Mouse (Mus musculus): ENCODE data around the gene Gm38394. TPM values are rescaled to one million over a fixed set of nuclear protein-coding genes. Genes with fewer than 3 reads are reported as not detected.

The Gm38394 gene
- polyA plus RNA-seq, 1 experiment, result 2.6 TPM

- Histone ChIP-seq H3K79me2 (ENCODE audit: control insufficient read depth, insufficient read depth) (peaks cover 29% of the 10 kb centered on the region), H3K4me2 (ENCODE audit: low read depth) (peak within 1 kb of the TSS; percentile 69), H3K36me3 (ENCODE audit: control insufficient read depth, insufficient read depth) (peaks cover 35% of the 10 kb centered on the region), H3ac (ENCODE audit: control insufficient read depth, insufficient read length) (peak within 1 kb of the TSS; percentile 44), H3K4me3 (peak within 1 kb of the TSS; percentile 65), H3K27me3 (ENCODE audit: control insufficient read depth, insufficient read depth, insufficient read length) (no peaks in the 10 kb centered on the region)
- TF ChIP-seq REST (IDR thresholded peaks at IDR 0.05; ENCODE audit: insufficient read depth, insufficient read length) (no peak), CEBPB (IDR thresholded peaks at IDR 0.05; ENCODE audit: insufficient read depth, poor library complexity, severe bottlenecking) (no peak), TCF3 (IDR thresholded peaks at IDR 0.05; ENCODE audit: insufficient read length, low read depth) (no peak), E2F4 (IDR thresholded peaks at IDR 0.05; ENCODE audit: insufficient read depth) (peak; percentile 74), POLR2AphosphoS2 (IDR thresholded peaks at IDR 0.05; ENCODE audit: insufficient read length, low read depth) (peak; percentile 83), USF1 (IDR thresholded peaks at IDR 0.05; ENCODE audit: low read depth) (no peak), MAX (IDR thresholded peaks at IDR 0.05; ENCODE audit: low read depth) (no peak), MYOG (IDR thresholded peaks at IDR 0.05; ENCODE audit: control insufficient read depth in 1 of 3, insufficient read depth in 1 of 3, insufficient read length in 2 of 3, low read depth in 2 of 3) (peak in 1 of 3 experiments; percentile 31), TCF12 (IDR thresholded peaks at IDR 0.05; ENCODE audit: insufficient read depth, poor library complexity, severe bottlenecking) (no peak), SRF (IDR thresholded peaks at IDR 0.05; ENCODE audit: control insufficient read depth, insufficient read length, low read depth) (no peak), MYOD1 (IDR thresholded peaks at IDR 0.05; ENCODE audit: control insufficient read depth in 1 of 3, insufficient read length in 2 of 3, low read depth in 2 of 3) (no peak), POLR2A (IDR thresholded peaks at IDR 0.05; ENCODE audit: insufficient read length, low read depth) (no peak)
Observed at GRCm38 (mm10) chr1:133609771-133610502, 51.2 kb downstream of the Gm38394 start, which contains the start of gene Snrpe. Snrpe (minus strand) TSS chr1:133610291.

GRCm38 (mm10) chr1:133603174-133603573 lies 57.9 kb downstream of the Gm38394 start:
- Histone ChIP-seq H3ac (ENCODE audit: control insufficient read depth, insufficient read length) (no peak overlapping the region), H3K4me3 (no peak overlapping the region), H3K79me2 (ENCODE audit: control insufficient read depth, insufficient read depth) (peaks cover 11% of the 10 kb centered on the region), H3K27me3 (ENCODE audit: control insufficient read depth, insufficient read depth, insufficient read length) (no peaks in the 10 kb centered on the region), H3K36me3 (ENCODE audit: control insufficient read depth, insufficient read depth) (peaks cover 69% of the 10 kb centered on the region), H3K4me2 (ENCODE audit: low read depth) (no peak overlapping the region)
- no peak for TF ChIP-seq REST (IDR thresholded peaks at IDR 0.05; ENCODE audit: insufficient read depth, insufficient read length)
- no peak for TF ChIP-seq E2F4 (IDR thresholded peaks at IDR 0.05; ENCODE audit: insufficient read depth)

- peaks cover 8% of the 10 kb centered on the region for H3K27me3 ChIP-seq (ENCODE audit: control insufficient read depth, insufficient read depth, insufficient read length)
- H3K4me2 ChIP-seq (ENCODE audit: low read depth), result no peak overlapping the region
- TF ChIP-seq POLR2A (IDR thresholded peaks at IDR 0.05; ENCODE audit: insufficient read length, low read depth) (no peak), TCF12 (IDR thresholded peaks at IDR 0.05; ENCODE audit: insufficient read depth, poor library complexity, severe bottlenecking) (no peak), REST (IDR thresholded peaks at IDR 0.05; ENCODE audit: insufficient read depth, insufficient read length) (no peak), CEBPB (IDR thresholded peaks at IDR 0.05; ENCODE audit: insufficient read depth, poor library complexity, severe bottlenecking) (no peak), TCF3 (IDR thresholded peaks at IDR 0.05; ENCODE audit: insufficient read length, low read depth) (no peak), USF1 (IDR thresholded peaks at IDR 0.05; ENCODE audit: low read depth) (no peak)
- no peak overlapping the region for H3K4me3 ChIP-seq
- no peak overlapping the region for H3ac ChIP-seq (ENCODE audit: control insufficient read depth, insufficient read length)
- no peaks in the 10 kb centered on the region for H3K79me2 ChIP-seq (ENCODE audit: control insufficient read depth, insufficient read depth)
- H3K36me3 ChIP-seq (ENCODE audit: control insufficient read depth, insufficient read depth), result peaks cover 8% of the 10 kb centered on the region
Observed at GRCm38 (mm10) chr1:133596298-133597007, 64.7 kb downstream of the Gm38394 start.

- Histone ChIP-seq H3K4me3 (no peak overlapping the region), H3K36me3 (ENCODE audit: control insufficient read depth, insufficient read depth) (no peaks in the 10 kb centered on the region), H3K4me2 (ENCODE audit: low read depth) (no peak overlapping the region), H3ac (ENCODE audit: control insufficient read depth, insufficient read length) (no peak overlapping the region), H3K27me3 (ENCODE audit: control insufficient read depth, insufficient read depth, insufficient read length) (peaks cover 28% of the 10 kb centered on the region), H3K79me2 (ENCODE audit: control insufficient read depth, insufficient read depth) (no peaks in the 10 kb centered on the region)
- TF ChIP-seq TCF12 (IDR thresholded peaks at IDR 0.05; ENCODE audit: insufficient read depth, poor library complexity, severe bottlenecking) (no peak), MYOD1 (IDR thresholded peaks at IDR 0.05; ENCODE audit: control insufficient read depth in 1 of 3, insufficient read length in 2 of 3, low read depth in 2 of 3) (no peak), MAX (IDR thresholded peaks at IDR 0.05; ENCODE audit: low read depth) (no peak), MYOG (IDR thresholded peaks at IDR 0.05; ENCODE audit: control insufficient read depth in 1 of 3, insufficient read depth in 1 of 3, insufficient read length in 2 of 3, low read depth in 2 of 3) (no peak), E2F4 (IDR thresholded peaks at IDR 0.05; ENCODE audit: insufficient read depth) (no peak), POLR2A (IDR thresholded peaks at IDR 0.05; ENCODE audit: insufficient read length, low read depth) (no peak), USF1 (IDR thresholded peaks at IDR 0.05; ENCODE audit: low read depth) (no peak), TCF3 (IDR thresholded peaks at IDR 0.05; ENCODE audit: insufficient read length, low read depth) (no peak), CEBPB (IDR thresholded peaks at IDR 0.05; ENCODE audit: insufficient read depth, poor library complexity, severe bottlenecking) (no peak), POLR2AphosphoS2 (IDR thresholded peaks at IDR 0.05; ENCODE audit: insufficient read length, low read depth) (no peak), REST (IDR thresholded peaks at IDR 0.05; ENCODE audit: insufficient read depth, insufficient read length) (no peak), SRF (IDR thresholded peaks at IDR 0.05; ENCODE audit: control insufficient read depth, insufficient read length, low read depth) (no peak)
Observed at GRCm38 (mm10) chr1:133585995-133586537, 75.1 kb downstream of the Gm38394 start.

Data from myocyte (in vitro differentiated cells).